Mouse (Mus musculus) C2C12 (cell line): ENCODE results near the gene 9530053A07Rik. TPM values are rescaled to one million over a fixed set of nuclear protein-coding genes. Genes with fewer than 3 reads are reported as not detected.

Experiments used
- H3K27me3 ChIP-seq: one replicate; pipeline ENCODE4 v1.6.1; 2011; ENCODE audit not compliant: control insufficient read depth, insufficient read depth, insufficient read length
- H3K36me3 ChIP-seq: one replicate; pipeline ENCODE4 v1.6.1; 2011; ENCODE audit not compliant: control insufficient read depth, insufficient read depth
- H3K4me3 ChIP-seq: one replicate; pipeline ENCODE4 v1.5.1; 2011; ENCODE audit warnings: mild to moderate bottlenecking, control low read depth; ENCODE audit not compliant: poor library complexity, insufficient read depth, severe bottlenecking
- H3K79me2 ChIP-seq: one replicate; pipeline ENCODE4 v1.6.1; 2011; ENCODE audit not compliant: control insufficient read depth, insufficient read depth
- H3K79me3 ChIP-seq: one replicate; pipeline ENCODE4 v1.6.1; 2011; ENCODE audit warnings: low read depth, control low read depth
- H3ac ChIP-seq: one replicate; pipeline ENCODE3; 2011; ENCODE audit warnings: low read depth; ENCODE audit not compliant: control insufficient read depth, insufficient read length
- CEBPB ChIP-seq: IDR thresholded peaks from one replicate; pipeline ENCODE4 v1.6.1; 2011; ENCODE audit warnings: low read depth, mild to moderate bottlenecking, control low read depth, moderate library complexity
- CTCF ChIP-seq: IDR thresholded peaks from one replicate; pipeline ENCODE4 v1.5.1; 2011; ENCODE audit not compliant: control insufficient read depth, insufficient read depth, insufficient read length
- FOSL1 ChIP-seq: IDR thresholded peaks from one replicate; pipeline ENCODE4 v1.8.0; 2011; ENCODE audit warnings: mild to moderate bottlenecking, low read length; ENCODE audit not compliant: poor library complexity, insufficient read depth, severe bottlenecking
- MAX ChIP-seq: IDR thresholded peaks from one replicate; pipeline ENCODE4 v1.6.1; 2011; ENCODE audit warnings: mild to moderate bottlenecking, control low read depth
- MYOD1 ChIP-seq: IDR thresholded peaks from one replicate; pipeline ENCODE4 v1.6.1; 2011; ENCODE audit warnings: low read depth; ENCODE audit not compliant: control insufficient read depth, insufficient read length
- MYOG ChIP-seq: IDR thresholded peaks from one replicate; pipeline ENCODE4 v1.6.1; 2011; ENCODE audit not compliant: control insufficient read depth, insufficient read length; ENCODE audit errors: extremely low read depth
- USF1 ChIP-seq: IDR thresholded peaks from one replicate; pipeline ENCODE4 v1.6.1; 2011; ENCODE audit warnings: low read depth, mild to moderate bottlenecking, control low read depth, moderate library complexity
- polyA plus RNA-seq: library from polyadenylated mRNA; unstranded; fragments of >200 nt; fragmentation: generic; extraction: Trizol; gene quantifications from one replicate; pipeline ENCODE4 v1.2.1, GENCODE M21; 2012; ENCODE audit warnings: missing spikeins

Gene 9530053A07Rik
- polyA plus RNA-seq, 1 experiment: 0.62 TPM

DNA sequence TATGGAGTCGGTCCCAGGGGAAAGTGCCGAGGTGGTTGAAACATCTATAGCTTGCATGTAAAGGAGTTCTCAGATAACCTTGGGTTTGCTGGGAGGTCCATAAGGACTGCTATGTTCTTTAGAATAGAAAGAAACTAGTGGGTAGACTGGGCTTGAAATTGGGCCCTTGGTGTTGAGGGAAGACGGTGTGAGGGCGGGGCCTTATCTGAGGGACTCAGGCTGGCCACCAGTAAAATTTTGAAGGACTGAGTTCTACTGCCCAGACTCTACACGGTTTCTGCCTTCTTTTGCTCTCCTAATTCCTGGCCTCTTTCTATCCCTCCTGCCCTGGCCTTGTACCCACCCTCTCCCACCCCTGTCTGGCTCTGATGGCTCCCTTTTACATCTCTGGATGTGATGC, 51.6 kb downstream of the 9530053A07Rik start:
- Histone ChIP-seq H3K36me3 (peaks cover 54% of the 10 kb centered on the region), H3ac (no peak overlapping the region), H3K27me3 (no peaks in the 10 kb centered on the region), H3K4me3 (no peak overlapping the region), H3K79me2 (peaks cover 22% of the 10 kb centered on the region), H3K79me3 (peaks cover 6% of the 10 kb centered on the region)
- TF ChIP-seq MAX: no peak
- no peak for TF ChIP-seq CEBPB
- TF ChIP-seq CTCF: no peak

DNA sequence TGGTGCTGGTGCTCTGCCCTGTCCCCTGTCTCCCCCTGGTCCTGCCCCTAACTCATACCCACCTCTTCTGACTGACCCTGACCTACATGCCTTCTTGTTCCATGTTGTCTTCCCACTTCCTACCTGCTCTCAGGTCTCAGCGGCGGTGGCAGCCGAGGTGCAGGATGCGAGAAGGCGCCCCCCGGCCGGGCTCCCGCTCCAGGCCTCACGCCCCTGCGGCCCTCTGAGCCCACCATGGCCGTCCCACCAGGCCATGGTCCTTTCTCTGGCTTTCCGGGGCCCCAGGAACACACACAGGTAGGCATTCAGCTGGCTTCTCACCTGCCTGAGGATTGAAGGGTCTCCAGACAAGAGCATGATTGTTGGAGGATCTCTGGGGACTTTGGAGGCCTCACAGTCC, 52.1 kb downstream of the 9530053A07Rik start:
- H3K79me2 ChIP-seq: peaks cover 17% of the 10 kb centered on the region
- TF ChIP-seq MYOD1 (no peak), MYOG (no peak), CTCF (no peak), FOSL1 (no peak), CEBPB (no peak), USF1 (no peak), MAX (no peak)
- H3K4me3 ChIP-seq: no peak overlapping the region
- no peaks in the 10 kb centered on the region for H3K27me3 ChIP-seq
- no peak overlapping the region for H3ac ChIP-seq
- peaks cover 6% of the 10 kb centered on the region for H3K79me3 ChIP-seq
- peaks cover 52% of the 10 kb centered on the region for H3K36me3 ChIP-seq

DNA sequence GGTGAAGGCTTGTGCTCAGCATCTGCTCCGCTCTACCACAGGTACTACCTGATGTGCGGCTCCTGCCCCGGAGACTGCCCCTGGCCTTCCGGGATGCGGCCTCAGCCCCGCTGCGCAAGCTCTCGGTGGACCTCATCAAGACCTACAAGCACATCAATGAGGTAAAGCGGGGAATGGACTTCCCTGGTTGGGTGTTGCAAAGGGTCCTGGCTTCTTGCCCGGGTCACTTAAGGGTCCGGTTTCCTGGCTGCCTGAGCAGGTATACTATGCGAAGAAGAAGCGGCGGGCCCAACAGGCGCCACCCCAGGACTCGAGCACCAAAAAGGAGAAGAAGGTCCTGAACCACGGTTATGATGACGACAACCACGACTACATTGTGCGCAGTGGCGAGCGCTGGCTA, 53.1 kb downstream of the 9530053A07Rik start:
- Histone ChIP-seq H3K79me2 (peaks cover 14% of the 10 kb centered on the region), H3ac (no peak overlapping the region), H3K36me3 (peaks cover 45% of the 10 kb centered on the region)

DNA sequence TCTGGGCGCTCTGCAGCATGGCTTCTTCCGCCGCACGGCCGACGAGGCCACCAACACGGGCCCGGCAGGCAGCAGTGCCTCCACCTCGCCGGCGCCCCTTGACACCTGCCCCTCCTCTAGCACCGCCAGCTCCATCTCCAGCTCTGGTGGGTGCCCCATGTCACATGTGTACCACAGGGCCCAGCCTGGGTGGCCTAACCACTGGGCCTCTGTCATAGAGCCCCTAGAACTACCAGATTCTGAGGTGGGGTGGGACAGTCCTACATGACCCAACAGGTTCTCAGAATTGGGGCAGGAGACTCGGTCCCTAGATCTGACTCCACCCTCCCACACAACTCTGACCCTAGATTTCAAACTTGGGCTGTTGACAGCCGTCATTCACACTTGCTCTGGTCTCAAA, 56.6 kb downstream of the 9530053A07Rik start:
- H3K36me3 ChIP-seq: peaks cover 57% of the 10 kb centered on the region
- H3K4me3 ChIP-seq: no peak overlapping the region
- H3K27me3 ChIP-seq: no peaks in the 10 kb centered on the region
- H3K79me3 ChIP-seq: no peaks in the 10 kb centered on the region
- TF ChIP-seq MYOG: no peak
- no peak for TF ChIP-seq USF1
- TF ChIP-seq CTCF: no peak
- TF ChIP-seq CEBPB: no peak
- no peak for TF ChIP-seq MYOD1
- TF ChIP-seq MAX: no peak
- no peak for TF ChIP-seq FOSL1
- H3K79me2 ChIP-seq: no peaks in the 10 kb centered on the region
- H3ac ChIP-seq: no peak overlapping the region

More for the DNA sequence above, 53.1 kb downstream of the 9530053A07Rik start:
- no peak overlapping the region for H3K4me3 ChIP-seq
- TF ChIP-seq MYOD1 (no peak), USF1 (no peak)
- H3K27me3 ChIP-seq: no peaks in the 10 kb centered on the region
- H3K79me3 ChIP-seq: peaks cover 6% of the 10 kb centered on the region

DNA sequence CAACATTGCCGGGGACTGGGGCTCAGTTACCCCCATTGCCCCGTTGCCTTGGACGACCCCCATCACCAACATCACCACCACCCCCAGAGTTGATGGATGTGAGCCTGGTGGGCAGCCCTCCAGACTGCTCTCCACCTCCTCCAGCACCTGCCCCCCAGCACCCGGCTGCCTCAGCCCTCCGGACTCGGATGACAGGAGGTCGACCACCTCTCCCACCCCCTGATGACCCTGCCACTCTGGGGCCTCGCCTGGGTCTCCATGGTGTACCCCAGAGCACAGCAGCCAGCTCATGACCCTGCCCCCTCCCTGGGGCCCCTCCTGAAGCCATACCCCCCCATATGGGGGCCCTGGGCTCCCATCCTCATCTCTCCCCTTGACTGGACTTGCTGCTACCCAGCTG, 57.4 kb downstream of the 9530053A07Rik start:
- H3K4me3 ChIP-seq: no peak overlapping the region
- no peak overlapping the region for H3ac ChIP-seq
- H3K79me2 ChIP-seq: no peaks in the 10 kb centered on the region
- no peak for TF ChIP-seq MAX
- H3K27me3 ChIP-seq: no peaks in the 10 kb centered on the region
- peaks cover 60% of the 10 kb centered on the region for H3K36me3 ChIP-seq
- no peaks in the 10 kb centered on the region for H3K79me3 ChIP-seq

DNA sequence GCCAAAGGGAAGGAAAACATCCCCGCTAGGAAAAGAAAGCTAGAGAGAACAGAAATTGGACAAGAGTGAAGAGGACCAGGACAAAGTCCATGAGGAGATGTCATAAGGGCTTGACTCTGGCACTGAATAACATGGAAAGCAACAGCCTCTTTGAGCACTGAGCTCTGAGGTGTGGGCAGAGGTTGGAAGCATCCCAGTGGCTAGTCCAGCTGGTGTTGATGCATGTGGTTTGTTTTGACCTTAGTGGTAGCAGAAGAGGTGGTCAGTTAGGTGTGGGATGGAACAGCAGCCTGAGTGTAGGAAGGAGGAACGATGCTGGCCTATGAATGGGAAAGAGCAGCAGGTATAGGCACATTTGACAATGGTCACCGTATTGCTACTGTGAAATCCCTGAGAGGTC, 62.2 kb downstream of the 9530053A07Rik start:
- Histone ChIP-seq H3K27me3 (no peaks in the 10 kb centered on the region), H3K79me3 (no peaks in the 10 kb centered on the region), H3K36me3 (peaks cover 43% of the 10 kb centered on the region), H3K79me2 (no peaks in the 10 kb centered on the region), H3ac (no peak overlapping the region), H3K4me3 (no peak overlapping the region)
- TF ChIP-seq CEBPB (no peak), FOSL1 (no peak), MYOG (no peak)

DNA sequence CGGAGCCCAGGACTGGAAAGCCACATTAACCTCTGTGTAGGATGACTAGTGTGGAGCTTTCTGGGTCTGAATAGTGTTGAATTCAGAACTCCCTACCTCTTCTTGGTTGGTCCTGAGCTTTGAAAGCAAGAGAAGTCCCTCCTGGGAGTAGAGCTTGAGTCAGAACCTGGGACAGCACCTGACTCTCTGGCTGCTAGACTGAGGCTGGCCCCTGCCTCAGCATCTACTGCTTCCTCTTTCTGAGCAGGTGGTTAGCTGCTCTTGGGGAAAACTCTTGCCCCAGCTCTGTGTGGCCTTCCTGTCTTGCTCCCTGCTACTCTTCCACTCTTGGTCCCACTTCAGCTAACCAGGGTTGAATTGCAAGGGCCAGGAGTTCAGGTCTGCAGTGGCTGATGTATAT, 62.6 kb downstream of the 9530053A07Rik start:
- no peaks in the 10 kb centered on the region for H3K79me2 ChIP-seq
- H3K4me3 ChIP-seq: no peak overlapping the region
- TF ChIP-seq USF1: no peak
- TF ChIP-seq MAX: no peak
- TF ChIP-seq MYOD1: no peak
- TF ChIP-seq FOSL1: no peak
- TF ChIP-seq CEBPB: no peak
- no peak for TF ChIP-seq CTCF
- TF ChIP-seq MYOG: no peak
- H3K27me3 ChIP-seq: no peaks in the 10 kb centered on the region
- no peaks in the 10 kb centered on the region for H3K79me3 ChIP-seq
- peaks cover 43% of the 10 kb centered on the region for H3K36me3 ChIP-seq
- H3ac ChIP-seq: no peak overlapping the region
